Mouse (Mus musculus) E14TG2a.4 (cell line): ENCODE results near the gene Cdc16.

Experiments used
- H3K27me3 ChIP-seq: 2 replicates; pipeline ENCODE4 v1.6.1; 2014; ENCODE audit warnings: low read length, control low read depth; ENCODE audit not compliant: insufficient read depth
- H3K36me3 ChIP-seq: 2 replicates; pipeline ENCODE4 v1.6.1; 2014; ENCODE audit warnings: low read length, control low read depth; ENCODE audit not compliant: insufficient read depth
- H3K4me1 ChIP-seq: replicated peaks from 2 replicates; pipeline ENCODE4 v1.6.1; 2014; ENCODE audit warnings: low read depth, low read length, control low read depth
- H3K4me3 ChIP-seq: replicated peaks from 2 replicates; pipeline ENCODE4 v1.5.1; 2014; ENCODE audit warnings: mild to moderate bottlenecking, low read length
- H3K9me3 ChIP-seq: 2 replicates; pipeline ENCODE4 v1.6.1; 2014; ENCODE audit warnings: low read length, control low read depth
- CTCF ChIP-seq: conservative IDR thresholded peaks from 2 replicates; pipeline ENCODE4 v1.5.1; 2014; ENCODE audit warnings: low read length
- NANOG ChIP-seq: IDR thresholded peaks from 2 replicates; pipeline ENCODE4 v1.6.1; 2014; ENCODE audit warnings: borderline replicate concordance, low read length, mixed read lengths
- POU5F1 ChIP-seq: IDR thresholded peaks from 2 replicates; pipeline ENCODE4 v1.6.1; 2014; ENCODE audit warnings: low read length, borderline replicate concordance

The Cdc16 gene

DNA sequence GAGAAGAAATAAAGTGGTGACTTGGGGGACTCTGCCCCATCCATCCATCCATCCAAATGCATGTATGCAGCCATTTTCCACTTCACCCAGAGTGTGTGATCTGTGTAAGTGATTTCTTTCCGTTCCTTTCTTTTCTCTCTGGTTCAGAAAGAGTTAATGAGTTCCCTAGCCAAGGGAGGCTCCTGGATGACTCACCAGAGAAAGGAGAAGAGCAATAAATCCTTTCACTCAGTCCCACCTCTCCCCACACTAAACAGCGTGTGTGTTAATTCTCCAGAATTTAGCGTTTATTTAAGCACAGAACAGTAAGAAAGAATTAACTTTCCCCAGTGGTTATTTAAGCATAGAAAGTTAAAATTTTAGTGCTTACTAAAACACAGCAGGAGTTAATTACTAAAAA lies 9.8 kb upstream of the Cdc16 start:
- Histone ChIP-seq H3K4me3 (no peak overlapping the region), H3K36me3 (no peaks in the 10 kb centered on the region), H3K9me3 (no peaks in the 10 kb centered on the region), H3K4me1 (no peaks in the 10 kb centered on the region), H3K27me3 (no peaks in the 10 kb centered on the region)
- no peak for TF ChIP-seq POU5F1
- no peak for TF ChIP-seq CTCF
- no peak for TF ChIP-seq NANOG

DNA sequence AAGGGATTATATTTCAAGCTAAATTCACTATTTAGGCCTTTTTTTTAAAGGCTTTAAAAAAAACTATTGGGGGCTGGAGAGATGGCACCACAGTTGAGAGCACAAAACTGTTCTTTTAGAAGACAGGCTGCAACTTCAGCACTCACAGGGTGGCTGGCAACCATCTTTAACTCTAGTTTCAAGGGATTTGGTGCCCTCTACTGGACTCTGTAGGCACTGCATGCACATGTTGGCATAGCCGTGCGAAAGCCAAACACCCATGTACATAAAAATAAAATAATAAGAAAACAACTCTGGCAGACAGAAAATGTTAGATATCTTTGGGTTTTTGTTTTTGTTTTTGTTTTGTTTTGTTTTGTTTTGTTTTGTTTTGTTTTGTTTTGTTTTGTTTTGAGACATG lies 3.8 kb upstream of the Cdc16 start:
- H3K27me3 ChIP-seq: no peaks in the 10 kb centered on the region
- TF ChIP-seq CTCF: peak; percentile 92
- no peak for TF ChIP-seq POU5F1
- no peak overlapping the region for H3K4me3 ChIP-seq
- H3K9me3 ChIP-seq: no peaks in the 10 kb centered on the region
- no peaks in the 10 kb centered on the region for H3K36me3 ChIP-seq
- H3K4me1 ChIP-seq: peaks cover 12% of the 10 kb centered on the region

DNA sequence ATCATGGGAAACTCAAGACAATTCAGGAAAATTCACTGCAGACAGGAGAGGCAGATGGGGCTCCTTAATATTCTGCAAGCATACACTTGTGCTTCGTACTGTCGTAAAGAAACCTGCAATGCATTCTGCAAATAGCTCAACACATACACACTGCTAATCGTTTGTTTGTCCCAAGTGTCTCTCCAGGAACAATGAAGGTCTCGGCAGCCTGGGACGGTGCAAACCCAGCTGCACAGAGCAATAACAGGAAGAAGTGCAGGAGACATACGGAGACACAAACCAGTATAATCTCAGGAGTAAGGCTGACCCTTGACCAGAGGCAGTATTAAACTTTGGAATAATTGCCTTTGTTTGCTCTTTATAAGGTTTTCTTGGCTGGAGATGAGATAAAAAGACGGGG lies 996 bp upstream of the Cdc16 start:
- H3K27me3 ChIP-seq: no peaks in the 10 kb centered on the region
- no peaks in the 10 kb centered on the region for H3K9me3 ChIP-seq
- peaks cover 20% of the 10 kb centered on the region for H3K4me1 ChIP-seq
- TF ChIP-seq NANOG (no peak), CTCF (no peak), POU5F1 (no peak)
- H3K36me3 ChIP-seq: peaks cover 16% of the 10 kb centered on the region
- no peak overlapping the region for H3K4me3 ChIP-seq

DNA sequence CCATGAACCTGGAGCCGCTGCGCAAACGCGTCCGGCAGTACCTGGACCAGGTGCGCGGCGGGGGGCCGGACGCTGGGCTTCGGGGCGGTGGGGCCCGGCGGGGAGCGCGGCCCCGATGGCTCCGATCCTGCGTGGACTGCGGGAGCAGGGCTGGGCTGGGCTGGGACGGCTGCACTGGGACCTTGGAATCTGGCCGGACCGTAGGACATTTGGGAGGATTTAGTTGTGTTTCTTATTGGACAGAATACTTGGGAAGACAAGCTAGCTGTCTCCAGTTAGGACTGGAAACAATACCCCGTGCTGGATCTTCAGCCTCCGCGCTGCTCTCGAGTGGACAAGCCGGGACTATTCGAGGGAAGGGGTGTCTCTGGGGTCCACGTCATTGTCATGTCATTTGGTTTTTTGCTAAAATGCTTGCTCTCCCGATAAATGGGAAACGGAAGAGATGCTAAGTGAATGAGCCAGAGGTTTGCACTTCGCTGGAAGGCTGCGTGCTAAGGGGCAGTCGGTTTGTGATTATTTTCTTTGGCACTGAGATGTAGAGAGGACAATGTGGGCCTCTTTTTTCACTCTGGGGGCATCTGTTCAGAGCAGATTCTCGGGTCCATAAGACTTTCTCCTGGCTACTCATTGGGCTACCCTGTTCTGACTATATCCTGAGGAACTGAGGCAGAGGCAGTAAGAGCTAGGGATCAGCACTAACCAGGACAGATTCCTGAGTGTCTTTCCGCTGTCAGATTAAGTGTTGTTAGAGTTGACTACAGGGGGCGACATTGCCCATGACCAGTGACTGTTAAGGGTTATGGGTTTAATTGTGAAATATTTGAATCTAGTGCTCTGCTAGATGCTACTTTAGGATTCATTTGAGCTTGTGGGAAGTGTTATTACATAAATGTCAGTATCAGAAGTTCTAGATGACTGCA lies 590 bp downstream of the Cdc16 start:
- no peaks in the 10 kb centered on the region for H3K27me3 ChIP-seq
- TF ChIP-seq NANOG (no peak), POU5F1 (no peak), CTCF (peak; percentile 47)
- H3K36me3 ChIP-seq: peaks cover 31% of the 10 kb centered on the region
- H3K9me3 ChIP-seq: no peaks in the 10 kb centered on the region
- peaks cover 20% of the 10 kb centered on the region for H3K4me1 ChIP-seq
- peak overlapping the region; percentile 97 for H3K4me3 ChIP-seq

DNA sequence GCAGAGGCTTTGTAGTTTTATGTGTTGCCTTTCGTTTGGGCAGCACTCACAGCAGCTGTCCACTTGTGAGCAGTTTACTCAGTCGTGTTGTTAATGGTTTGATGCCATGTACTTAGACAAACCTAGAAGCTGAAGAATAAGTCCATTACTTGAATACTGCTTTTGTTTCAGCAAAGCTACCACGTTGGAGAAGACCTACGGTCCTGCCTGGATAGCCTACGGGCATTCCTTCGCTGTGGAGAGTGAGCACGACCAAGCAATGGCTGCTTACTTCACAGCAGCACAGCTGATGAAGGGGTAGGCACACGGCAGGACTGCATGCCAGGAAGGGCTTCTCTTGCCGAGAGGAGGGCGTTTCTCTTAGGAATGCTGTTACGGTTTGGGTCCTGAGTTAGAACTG lies 11.7 kb downstream of the Cdc16 start:
- Histone ChIP-seq H3K9me3 (no peaks in the 10 kb centered on the region), H3K4me3 (no peak overlapping the region), H3K4me1 (peaks cover 5% of the 10 kb centered on the region; the same call in 1 of the 2 replicates), H3K27me3 (no peaks in the 10 kb centered on the region), H3K36me3 (peaks cover 95% of the 10 kb centered on the region)
- no peak for TF ChIP-seq POU5F1
- TF ChIP-seq NANOG: no peak
- TF ChIP-seq CTCF: no peak

DNA sequence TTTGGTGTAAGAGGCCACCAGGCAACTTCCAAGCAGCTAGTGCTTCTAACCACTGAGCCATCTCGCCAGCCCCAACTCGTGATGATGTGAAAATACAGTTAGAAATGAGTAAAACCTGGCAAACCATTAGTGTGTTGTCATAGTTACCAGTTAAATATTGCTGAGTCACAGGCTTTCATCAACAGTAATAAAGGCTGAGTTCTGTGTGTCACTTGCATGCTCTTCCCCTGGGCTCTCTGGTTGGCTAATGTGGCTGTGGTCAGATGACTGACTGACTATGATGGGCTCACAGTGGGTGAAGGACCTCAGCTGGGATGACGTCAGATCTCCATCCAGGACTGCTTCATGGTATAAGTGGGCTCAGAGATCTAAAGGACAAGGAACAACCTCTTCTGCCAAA lies 23.1 kb downstream of the Cdc16 start:
- no peaks in the 10 kb centered on the region for H3K27me3 ChIP-seq

DNA sequence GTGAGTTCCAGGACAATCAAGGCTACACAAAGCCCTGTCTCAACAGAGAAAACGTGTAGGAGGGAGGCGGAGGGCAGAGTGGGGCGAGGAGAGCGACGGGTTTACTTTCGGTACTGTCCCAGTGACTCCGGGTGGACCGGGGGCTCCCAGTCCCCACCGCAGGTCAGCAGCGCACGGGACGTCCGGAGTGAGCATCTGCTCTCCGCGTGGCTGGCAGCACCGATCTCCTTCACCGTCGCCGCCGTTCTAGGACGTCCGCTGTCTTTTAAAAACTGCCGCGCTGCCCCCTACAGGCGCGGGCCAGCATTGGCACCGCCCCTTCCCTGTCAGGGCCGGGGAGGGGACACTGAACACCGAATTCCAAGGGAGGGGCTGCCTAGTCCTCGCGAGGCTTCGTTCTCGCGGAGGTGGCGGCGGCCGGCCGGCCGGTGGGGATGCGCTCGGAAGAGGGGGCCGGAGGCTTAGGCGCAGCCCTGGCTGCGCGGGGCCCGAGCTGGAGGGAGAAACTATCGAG lies 27.8 kb downstream of the Cdc16 start, which contains the start of gene Upf3a:
Gene Upf3a (plus strand): TSS at position 366 of the 514 bp plus-strand sequence.
- Histone ChIP-seq H3K4me3 (peak within 1 kb of the TSS; percentile 89), H3K9me3 (no peaks in the 10 kb centered on the region), H3K36me3 (peaks cover 49% of the 10 kb centered on the region), H3K27me3 (no peaks in the 10 kb centered on the region), H3K4me1 (peaks cover 19% of the 10 kb centered on the region)
- TF ChIP-seq NANOG: no peak
- no peak for TF ChIP-seq POU5F1
- peak; percentile 73 for TF ChIP-seq CTCF

More for the DNA sequence above, 23.1 kb downstream of the Cdc16 start:
- TF ChIP-seq POU5F1: no peak
- no peak for TF ChIP-seq CTCF
- TF ChIP-seq NANOG: no peak
- Histone ChIP-seq H3K9me3 (no peaks in the 10 kb centered on the region), H3K36me3 (peaks cover 68% of the 10 kb centered on the region), H3K4me3 (no peak overlapping the region), H3K4me1 (peaks cover 15% of the 10 kb centered on the region)

DNA sequence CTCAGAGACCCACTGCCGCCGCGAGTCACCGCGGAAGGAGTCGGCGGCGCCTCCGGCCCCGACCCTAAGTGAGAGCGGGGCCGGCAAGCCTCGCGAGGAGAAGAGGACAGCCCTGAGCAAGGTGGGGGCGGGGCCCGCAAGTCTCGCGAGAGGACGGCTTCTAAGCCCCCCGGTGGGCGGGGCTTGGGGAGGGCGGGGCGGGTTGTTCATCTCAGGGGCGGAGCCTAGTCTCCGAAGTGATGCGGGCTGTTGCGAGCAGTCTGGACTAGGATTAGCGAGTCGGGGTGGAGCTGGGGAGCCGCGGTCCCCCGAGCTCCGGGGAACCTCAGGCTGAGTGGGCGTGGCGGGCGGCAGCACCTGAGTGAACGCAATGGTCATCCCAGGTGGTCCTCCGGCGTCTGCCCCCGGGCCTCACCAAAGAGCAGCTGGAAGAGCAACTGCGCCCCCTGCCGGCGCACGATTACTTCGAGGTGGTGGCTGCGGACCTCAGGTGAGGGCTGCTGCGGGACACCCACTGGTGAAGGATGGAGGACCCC lies 28.4 kb downstream of the Cdc16 start:
- Histone ChIP-seq H3K4me1 (peaks cover 19% of the 10 kb centered on the region), H3K9me3 (no peaks in the 10 kb centered on the region), H3K36me3 (peaks cover 43% of the 10 kb centered on the region), H3K27me3 (no peaks in the 10 kb centered on the region), H3K4me3 (peak overlapping the region; percentile 89)
- peak; percentile 66 for TF ChIP-seq CTCF
- no peak for TF ChIP-seq POU5F1
